Mouse (Mus musculus): ENCODE results near the gene Mapk7. TPM values are rescaled to one million over a fixed set of nuclear protein-coding genes. Genes with fewer than 3 reads are reported as not detected.

Mapk7 gene
- polyA plus RNA-seq, 1 experiment from 2014 or later: 57.9 TPM

GRCm38 (mm10) chr11:61448041-61448440 lies 46.2 kb downstream of the Mapk7 start:
- 43% methylated on average over 5 of the region's 5 CpGs for WGBS
- Histone ChIP-seq H3K4me2 (replicated peaks) (no peak overlapping the region), H3K36me3 (replicated peaks; ENCODE audit: control insufficient read depth, insufficient read depth) (no peaks in the 10 kb centered on the region), H3K27ac (no peak overlapping the region), H3K4me1 (replicated peaks; ENCODE audit: control insufficient read depth, insufficient read depth, low read length) (peaks cover 20% of the 10 kb centered on the region), H3K27me3 (ENCODE audit: control insufficient read depth, insufficient read depth, low read length) (no peaks in the 10 kb centered on the region), H3K9me3 (ENCODE audit: control insufficient read depth, low read length) (no peaks in the 10 kb centered on the region), H3K9ac (no peak overlapping the region), H3K4me3 (replicated peaks; ENCODE audit: low read length) (no peak overlapping the region)
- DNase-seq (ENCODE audit: low spot score) (no peak), ATAC-seq (ENCODE audit: low FRiP score) (no peak)

- ATAC-seq (ENCODE audit: low FRiP score): no peak
- Histone ChIP-seq H3K4me1 (replicated peaks; ENCODE audit: control insufficient read depth, insufficient read depth, low read length) (peaks cover 14% of the 10 kb centered on the region; the same call in 1 of the 2 replicates), H3K9me3 (ENCODE audit: control insufficient read depth, low read length) (no peaks in the 10 kb centered on the region), H3K36me3 (replicated peaks; ENCODE audit: control insufficient read depth, insufficient read depth) (no peaks in the 10 kb centered on the region), H3K4me3 (replicated peaks; ENCODE audit: low read length) (no peak overlapping the region), H3K27ac (no peak overlapping the region), H3K9ac (no peak overlapping the region), H3K27me3 (ENCODE audit: control insufficient read depth, insufficient read depth, low read length) (no peaks in the 10 kb centered on the region), H3K4me2 (replicated peaks) (no peak overlapping the region)
- 82% methylated on average over 8 of the region's 8 CpGs for WGBS
- no peak for DNase-seq (ENCODE audit: low spot score)
Measured at GRCm38 (mm10) chr11:61447296-61447695, 46.9 kb downstream of the Mapk7 start.

GRCm38 (mm10) chr11:61443807-61444206 lies 50.4 kb downstream of the Mapk7 start:
- no peak overlapping the region for H3K27ac ChIP-seq
- H3K9me3 ChIP-seq (ENCODE audit: control insufficient read depth, low read length): no peaks in the 10 kb centered on the region
- H3K9ac ChIP-seq: no peak overlapping the region
- H3K4me3 ChIP-seq (replicated peaks; ENCODE audit: low read length): no peak overlapping the region
- no peak overlapping the region for H3K4me2 ChIP-seq (replicated peaks)
- ATAC-seq (ENCODE audit: low FRiP score) (no peak), DNase-seq (ENCODE audit: low spot score) (no peak)
- peaks cover 9% of the 10 kb centered on the region; the same call in 1 of the 2 replicates for H3K4me1 ChIP-seq (replicated peaks; ENCODE audit: control insufficient read depth, insufficient read depth, low read length)
- 92% methylated on average over 6 of the region's 6 CpGs for WGBS
- no peaks in the 10 kb centered on the region for H3K27me3 ChIP-seq (ENCODE audit: control insufficient read depth, insufficient read depth, low read length)
- no peaks in the 10 kb centered on the region for H3K36me3 ChIP-seq (replicated peaks; ENCODE audit: control insufficient read depth, insufficient read depth)

- Histone ChIP-seq H3K27me3 (ENCODE audit: control insufficient read depth, insufficient read depth, low read length) (no peaks in the 10 kb centered on the region), H3K4me1 (replicated peaks; ENCODE audit: control insufficient read depth, insufficient read depth, low read length) (no peaks in the 10 kb centered on the region), H3K4me2 (replicated peaks) (no peak overlapping the region), H3K9me3 (ENCODE audit: control insufficient read depth, low read length) (no peaks in the 10 kb centered on the region), H3K27ac (no peak overlapping the region), H3K36me3 (replicated peaks; ENCODE audit: control insufficient read depth, insufficient read depth) (no peaks in the 10 kb centered on the region), H3K4me3 (replicated peaks; ENCODE audit: low read length) (no peak overlapping the region), H3K9ac (no peak overlapping the region)
- DNase-seq (ENCODE audit: low spot score) (no peak), ATAC-seq (ENCODE audit: low FRiP score) (no peak)
- WGBS: 85% methylated on average over 7 of the region's 7 CpGs
Measured at GRCm38 (mm10) chr11:61441670-61442069, 52.5 kb downstream of the Mapk7 start.

- 95% methylated on average over 4 of the region's 4 CpGs for WGBS
Measured at GRCm38 (mm10) chr11:61440416-61440815, 53.8 kb downstream of the Mapk7 start.

GRCm38 (mm10) chr11:61439170-61439569 lies 55.0 kb downstream of the Mapk7 start:
- ATAC-seq (ENCODE audit: low FRiP score): no peak

More at GRCm38 (mm10) chr11:61440416-61440815, 53.8 kb downstream of the Mapk7 start:
- H3K27me3 ChIP-seq (ENCODE audit: control insufficient read depth, insufficient read depth, low read length): no peaks in the 10 kb centered on the region
- H3K9me3 ChIP-seq (ENCODE audit: control insufficient read depth, low read length): no peaks in the 10 kb centered on the region
- no peak overlapping the region for H3K4me3 ChIP-seq (replicated peaks; ENCODE audit: low read length)
- H3K9ac ChIP-seq: no peak overlapping the region
- no peak overlapping the region for H3K27ac ChIP-seq
- DNase-seq (ENCODE audit: low spot score) (no peak), ATAC-seq (ENCODE audit: low FRiP score) (no peak)
- no peak overlapping the region for H3K4me2 ChIP-seq (replicated peaks)
- H3K4me1 ChIP-seq (replicated peaks; ENCODE audit: control insufficient read depth, insufficient read depth, low read length): no peaks in the 10 kb centered on the region
- H3K36me3 ChIP-seq (replicated peaks; ENCODE audit: control insufficient read depth, insufficient read depth): no peaks in the 10 kb centered on the region

More at GRCm38 (mm10) chr11:61439170-61439569, 55.0 kb downstream of the Mapk7 start:
- H3K27ac ChIP-seq: no peak overlapping the region
- 78% methylated on average over 3 of the region's 3 CpGs for WGBS
- no peak for DNase-seq (ENCODE audit: low spot score)
- no peaks in the 10 kb centered on the region for H3K9me3 ChIP-seq (ENCODE audit: control insufficient read depth, low read length)
- 0 out of 2 replicates have a peak, but pooled peaks cover 8% of the 10 kb centered on the region for H3K4me1 ChIP-seq (replicated peaks; ENCODE audit: control insufficient read depth, insufficient read depth, low read length)
- H3K4me3 ChIP-seq (replicated peaks; ENCODE audit: low read length): no peak overlapping the region
- no peak overlapping the region for H3K9ac ChIP-seq
- no peaks in the 10 kb centered on the region for H3K36me3 ChIP-seq (replicated peaks; ENCODE audit: control insufficient read depth, insufficient read depth)
- no peaks in the 10 kb centered on the region for H3K27me3 ChIP-seq (ENCODE audit: control insufficient read depth, insufficient read depth, low read length)
- no peak overlapping the region for H3K4me2 ChIP-seq (replicated peaks)

Other genes starting within 250 kb of the Mapk7 start
- gene Aldh3a2, start 226.9 kb downstream of the Mapk7 start, polyA plus RNA-seq (2014; fragmentation: Nextera tagmentation; extraction: Ambion mirVana): 28.0 and 37.3 TPM in 2 replicates
- gene Slc47a2, start 151.5 kb downstream of the Mapk7 start, polyA plus RNA-seq (2014; fragmentation: Nextera tagmentation; extraction: Ambion mirVana): 0.08 TPM in 1 of 2 replicates, not detected in the other
- 0.13 TPM in 1 of 2 replicates, not detected in the other for gene Slc47a1, start 116.1 kb downstream of the Mapk7 start, polyA plus RNA-seq (2014; fragmentation: Nextera tagmentation; extraction: Ambion mirVana)
- 8.4 and 9.8 TPM in 2 replicates for gene Rnf112, start 40.3 kb downstream of the Mapk7 start, polyA plus RNA-seq (2014; fragmentation: Nextera tagmentation; extraction: Ambion mirVana)
- 52.4 and 56.6 TPM in 2 replicates for gene Mfap4, start 9.0 kb downstream of the Mapk7 start, polyA plus RNA-seq (2014; fragmentation: Nextera tagmentation; extraction: Ambion mirVana)
- gene B9d1, start 10.7 kb upstream of the Mapk7 start, polyA plus RNA-seq (2014; fragmentation: Nextera tagmentation; extraction: Ambion mirVana): 26.5 and 37.4 TPM in 2 replicates
- 65.6 and 80.9 TPM in 2 replicates for gene Epn2, start 85.3 kb upstream of the Mapk7 start, polyA plus RNA-seq (2014; fragmentation: Nextera tagmentation; extraction: Ambion mirVana)
- gene Grap, start 158.9 kb upstream of the Mapk7 start, polyA plus RNA-seq (2014; fragmentation: Nextera tagmentation; extraction: Ambion mirVana): 8.1 and 10.1 TPM in 2 replicates
- 0.20 TPM in 2 replicates for gene Fam83g, start 189.7 kb upstream of the Mapk7 start, polyA plus RNA-seq (2014; fragmentation: Nextera tagmentation; extraction: Ambion mirVana)
- not detected in 2 replicates for gene Slc5a10, start 226.4 kb upstream of the Mapk7 start, polyA plus RNA-seq (2014; fragmentation: Nextera tagmentation; extraction: Ambion mirVana)